Mouse (Mus musculus) lung, adult 2 months (tissue): Measurements from ENCODE around the gene Ccdc92b.

Source experiments
- CTCF ChIP-seq: fragments of 200-500 bp; IDR thresholded peaks from 2 replicates; pipeline ENCODE4 v1.5.1; 2011; ENCODE audit warnings: mild to moderate bottlenecking, low read length, control low read depth; ENCODE audit not compliant: insufficient read depth
- POLR2A ChIP-seq: fragments of 200-500 bp; IDR thresholded peaks from 2 replicates; pipeline ENCODE4 v1.6.1; 2011; ENCODE audit warnings: low read depth, mild to moderate bottlenecking, control low read depth, low read length, borderline replicate concordance; ENCODE audit errors: extremely low read depth

GRCm38 (mm10) chr11:74666776-74667581 lies 47.6 kb downstream of the Ccdc92b start:
- TF ChIP-seq POLR2A (no peak), CTCF (no peak)
